Mouse (Mus musculus) limb, embryonic 15.5 days (tissue): ENCODE results near the gene A230050P20Rik. TPM values are rescaled to one million over a fixed set of nuclear protein-coding genes. Genes with fewer than 3 reads are reported as not detected.

ENCODE experiments used
- ATAC-seq: fragments of 200-750 bp; cut with Nextera tagmentation; 2 replicates; pipeline ENCODE4 v1.8.0; 2017; ENCODE audit warnings: low read depth, moderate TSS enrichment; ENCODE audit not compliant: insufficient number of reproducible peaks, low FRiP score, low TSS enrichment
- H3K27ac ChIP-seq: fragments of 300-500 bp; sonication (generic); 2 replicates; pipeline ENCODE4 v1.5.1; 2015; ENCODE audit warnings: moderate library complexity, mild to moderate bottlenecking, inconsistent platforms
- H3K27me3 ChIP-seq: fragments of 300-500 bp; sonication (generic); 2 replicates; pipeline ENCODE4 v1.6.1; 2015; ENCODE audit warnings: inconsistent platforms
- H3K36me3 ChIP-seq: fragments of 300-500 bp; sonication (generic); 2 replicates; pipeline ENCODE4 v1.6.1; 2015; ENCODE audit warnings: inconsistent platforms
- H3K4me1 ChIP-seq: fragments of 300-500 bp; sonication (generic); 2 replicates; pipeline ENCODE4 v1.6.1; 2015; ENCODE audit warnings: inconsistent platforms
- H3K4me2 ChIP-seq: fragments of 300-500 bp; sonication (generic); 2 replicates; pipeline ENCODE4 v1.6.1; 2015; ENCODE audit warnings: mild to moderate bottlenecking, inconsistent platforms
- H3K4me3 ChIP-seq: fragments of 300-500 bp; sonication (generic); 2 replicates; pipeline ENCODE4 v1.5.1; 2015; ENCODE audit warnings: mild to moderate bottlenecking, inconsistent platforms
- H3K9ac ChIP-seq: fragments of 300-500 bp; sonication (generic); 2 replicates; pipeline ENCODE4 v1.6.1; 2015; ENCODE audit warnings: inconsistent platforms
- H3K9me3 ChIP-seq: fragments of 300-500 bp; sonication (generic); 2 replicates; pipeline ENCODE4 v1.6.1; 2016; ENCODE audit warnings: inconsistent platforms
- WGBS: fragments of 180-500 bp; shearing (Covaris S2); methylation state at CpG from one replicate; pipeline ENCODE4 v1.1.7; 2015; 5-methylcytosine and 5-hydroxymethylcytosine counted together
- microRNA-seq: library from miRNA; unstranded; fragments of <30 nt; microRNA quantifications from one replicate; pipeline ENCODE4, GENCODE M21; 2016
- polyA plus RNA-seq: library from polyadenylated mRNA; unstranded; fragments of >200 nt; fragmentation: Nextera tagmentation; extraction: Ambion mirVana; gene quantifications from 2 replicates; pipeline ENCODE4 v1.2.1, GENCODE M21; 2015

The A230050P20Rik gene
- polyA plus RNA-seq, 1 experiment from 2014 or later: 9.5 TPM

GRCm38 (mm10) chr9:20901466-20902173 is 33.2 kb downstream of the A230050P20Rik start:
- ATAC-seq: no peak
- Histone ChIP-seq H3K4me1 (peaks cover 22% of the 10 kb centered on the region), H3K9ac (no peak overlapping the region), H3K4me2 (no peak overlapping the region), H3K9me3 (no peaks in the 10 kb centered on the region), H3K4me3 (no peak overlapping the region), H3K27me3 (no peaks in the 10 kb centered on the region), H3K27ac (no peak overlapping the region), H3K36me3 (peaks cover 28% of the 10 kb centered on the region)
- 15% methylated on average over 13 of the region's 13 CpGs for WGBS

- ATAC-seq: no peak
- peaks cover 29% of the 10 kb centered on the region for H3K36me3 ChIP-seq
- no peak overlapping the region for H3K4me2 ChIP-seq
- H3K27me3 ChIP-seq: no peaks in the 10 kb centered on the region
- H3K9ac ChIP-seq: no peak overlapping the region
- no peak overlapping the region for H3K4me3 ChIP-seq
- no peak overlapping the region for H3K27ac ChIP-seq
- peaks cover 17% of the 10 kb centered on the region for H3K4me1 ChIP-seq
- no peaks in the 10 kb centered on the region for H3K9me3 ChIP-seq
- 41% methylated on average over 6 of the region's 6 CpGs for WGBS
Measured at GRCm38 (mm10) chr9:20902174-20902491, 33.7 kb downstream of the A230050P20Rik start.

- no peak overlapping the region for H3K27ac ChIP-seq
- H3K9me3 ChIP-seq: no peaks in the 10 kb centered on the region
- no peak for ATAC-seq
- 87% methylated on average over 9 of the region's 9 CpGs for WGBS
- no peak overlapping the region for H3K9ac ChIP-seq
- no peak overlapping the region for H3K4me3 ChIP-seq
- no peaks in the 10 kb centered on the region for H3K4me1 ChIP-seq
- H3K4me2 ChIP-seq: no peak overlapping the region
- peaks cover 100% of the 10 kb centered on the region for H3K36me3 ChIP-seq
- H3K27me3 ChIP-seq: no peaks in the 10 kb centered on the region
Measured at GRCm38 (mm10) chr9:20909948-20910347, 41.5 kb downstream of the A230050P20Rik start.

GRCm38 (mm10) chr9:20916160-20916559 is 47.7 kb downstream of the A230050P20Rik start:
- Histone ChIP-seq H3K4me3 (no peak overlapping the region), H3K9ac (no peak overlapping the region), H3K9me3 (no peaks in the 10 kb centered on the region), H3K27ac (no peak overlapping the region), H3K27me3 (no peaks in the 10 kb centered on the region), H3K4me2 (no peak overlapping the region), H3K4me1 (no peaks in the 10 kb centered on the region), H3K36me3 (peaks cover 100% of the 10 kb centered on the region)
- no peak for ATAC-seq
- 76% methylated on average over 4 of the region's 4 CpGs for WGBS

- Histone ChIP-seq H3K27me3 (no peaks in the 10 kb centered on the region), H3K9ac (no peak overlapping the region), H3K36me3 (peaks cover 100% of the 10 kb centered on the region), H3K4me2 (no peak overlapping the region), H3K27ac (no peak overlapping the region), H3K9me3 (no peaks in the 10 kb centered on the region), H3K4me3 (no peak overlapping the region), H3K4me1 (no peaks in the 10 kb centered on the region)
- WGBS: 87% methylated on average over 3 of the region's 3 CpGs
- ATAC-seq: no peak
Measured at GRCm38 (mm10) chr9:20923258-20923657, 54.8 kb downstream of the A230050P20Rik start.

Small RNAs within 50 kb of the gene (microRNA-seq; reads per million reads assigned to microRNA genes)
- 0.61 reads per million for gene Mir7081

Other genes with a start within 250 kb of the A230050P20Rik start
- gene Ubl5, start 225.8 kb upstream of the A230050P20Rik start, polyA plus RNA-seq: 332 and 370 TPM in 2 replicates
- 19.2 and 20.0 TPM in 2 replicates for gene Fbxl12, start 223.9 kb upstream of the A230050P20Rik start, polyA plus RNA-seq
- 43.7 and 46.7 TPM in 2 replicates for gene Pin1, start 216.5 kb upstream of the A230050P20Rik start, polyA plus RNA-seq
- gene Olfm2, start 122.3 kb upstream of the A230050P20Rik start, polyA plus RNA-seq: 9.3 and 9.7 TPM in 2 replicates
- 8.0 and 15.3 TPM in 2 replicates for gene Col5a3, start 53.6 kb upstream of the A230050P20Rik start, polyA plus RNA-seq
- gene Rdh8, start 50.1 kb upstream of the A230050P20Rik start, polyA plus RNA-seq: not detected in 2 replicates
- gene Angptl6, start 11.1 kb downstream of the A230050P20Rik start, polyA plus RNA-seq: 4.6 and 5.0 TPM in 2 replicates
- gene Ppan, start 19.5 kb downstream of the A230050P20Rik start, polyA plus RNA-seq: 86.9 and 88.6 TPM in 2 replicates
- 303 and 319 TPM in 2 replicates for gene Eif3g, start 30.0 kb downstream of the A230050P20Rik start, polyA plus RNA-seq
- 79.7 and 82.3 TPM in 2 replicates for gene Dnmt1, start 91.2 kb downstream of the A230050P20Rik start, polyA plus RNA-seq
- 62.0 and 65.1 TPM in 2 replicates for gene S1pr2, start 108.1 kb downstream of the A230050P20Rik start, polyA plus RNA-seq
- gene Mrpl4, start 134.1 kb downstream of the A230050P20Rik start, polyA plus RNA-seq: 112 and 116 TPM in 2 replicates
- 23.4 and 24.4 TPM in 2 replicates for gene Icam1, start 147.3 kb downstream of the A230050P20Rik start, polyA plus RNA-seq
- gene Icam4, start 160.7 kb downstream of the A230050P20Rik start, polyA plus RNA-seq: 0.96 and 3.0 TPM in 2 replicates
- 0.05 and 0.21 TPM in 2 replicates for gene Icam5, start 163.4 kb downstream of the A230050P20Rik start, polyA plus RNA-seq
- gene Zglp1, start 198.5 kb downstream of the A230050P20Rik start, polyA plus RNA-seq: 0.56 TPM in 1 of 2 replicates, not detected in the other
- gene Gm49373, start 204.5 kb downstream of the A230050P20Rik start, polyA plus RNA-seq: 0.60 and 0.93 TPM in 2 replicates
- 53.3 and 57.9 TPM in 2 replicates for gene Fdx1l, start 205.0 kb downstream of the A230050P20Rik start, polyA plus RNA-seq
- 1.2 and 1.6 TPM in 2 replicates for gene Gm38431, start 223.4 kb downstream of the A230050P20Rik start, polyA plus RNA-seq
- gene Raver1, start 223.4 kb downstream of the A230050P20Rik start, polyA plus RNA-seq: 49.6 and 55.0 TPM in 2 replicates